Mouse (Mus musculus) brain, embryonic 14.5 days (tissue): ENCODE measurements at regions not wholly inside any gene's neighbourhood (a gene's known extent, or its start where the extent isn't known, plus 50 kb on each side); places are given as distances from the start of the nearest gene placed in this dataset.

Source experiments
- DNase-seq: peaks from one replicate; pipeline ENCODE4 v3.0.0-alpha.2; 2011; ENCODE audit warnings: low read depth
- CTCF ChIP-seq: fragments of 200-500 bp; IDR thresholded peaks from 2 replicates; pipeline ENCODE4 v1.5.1; 2012; ENCODE audit warnings: inconsistent platforms, mild to moderate bottlenecking, moderate library complexity, borderline replicate concordance; ENCODE audit not compliant: insufficient read depth, insufficient read length; ENCODE audit errors: extremely low read depth
- POLR2A ChIP-seq: fragments of 200-500 bp; IDR thresholded peaks from 2 replicates; pipeline ENCODE4 v1.6.1; 2012; ENCODE audit warnings: mild to moderate bottlenecking, inconsistent platforms, borderline replicate concordance; ENCODE audit not compliant: poor library complexity, insufficient read depth, insufficient read length, severe bottlenecking; ENCODE audit errors: extremely low read depth

DNA sequence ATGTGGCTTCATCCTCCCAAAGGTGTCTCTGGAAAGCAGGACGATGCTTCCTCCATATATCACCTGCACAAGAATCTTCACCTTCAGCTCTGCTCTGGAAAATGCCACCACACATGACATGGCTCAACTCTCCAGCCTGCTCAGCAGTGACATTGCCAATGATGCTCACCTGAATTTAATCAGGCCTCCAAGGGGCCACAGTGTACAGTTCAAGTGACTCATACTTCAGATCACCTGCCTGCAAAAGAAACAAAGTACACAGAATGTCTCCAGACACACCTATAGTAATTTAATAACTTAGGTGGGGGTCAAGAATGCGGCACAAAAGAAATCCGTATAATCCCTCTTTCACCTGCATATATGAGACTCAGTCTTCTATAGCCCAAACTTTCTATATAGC, 160.0 kb upstream of the Vstm2b start:
- no peak for TF ChIP-seq CTCF
- no peak for TF ChIP-seq POLR2A
- no peak for DNase-seq

DNA sequence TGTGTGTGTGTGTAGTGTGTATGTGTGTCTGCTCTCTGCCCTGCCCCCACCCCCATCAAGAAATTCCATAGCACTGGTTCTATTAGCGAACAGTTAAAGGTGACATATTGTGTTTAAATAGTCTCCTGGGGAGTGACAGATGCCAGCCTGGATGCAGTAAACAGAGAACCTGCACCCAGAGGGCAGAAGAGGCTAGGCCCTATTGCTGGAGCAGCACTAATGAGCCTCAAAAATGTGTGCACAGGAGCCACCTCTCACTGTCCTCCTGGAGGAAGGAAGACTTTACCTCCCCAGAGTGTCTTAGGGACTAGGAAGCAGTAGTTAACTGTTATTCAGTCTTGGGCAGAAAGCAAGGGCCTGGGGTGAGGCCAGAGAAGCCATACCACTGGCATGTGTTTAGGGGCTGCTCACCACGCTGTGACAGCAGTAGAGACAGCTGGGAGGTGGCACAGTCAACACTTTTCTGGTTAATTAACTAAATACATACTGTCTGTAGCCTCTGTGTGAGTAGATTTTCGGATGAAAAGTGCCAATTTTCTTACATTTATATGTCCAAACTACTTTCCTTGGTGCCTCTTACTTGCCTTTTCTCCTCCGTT, 155.5 kb upstream of the Vstm2b start:
- DNase-seq: peak; percentile 62
- no peak for TF ChIP-seq POLR2A
- no peak for TF ChIP-seq CTCF

DNA sequence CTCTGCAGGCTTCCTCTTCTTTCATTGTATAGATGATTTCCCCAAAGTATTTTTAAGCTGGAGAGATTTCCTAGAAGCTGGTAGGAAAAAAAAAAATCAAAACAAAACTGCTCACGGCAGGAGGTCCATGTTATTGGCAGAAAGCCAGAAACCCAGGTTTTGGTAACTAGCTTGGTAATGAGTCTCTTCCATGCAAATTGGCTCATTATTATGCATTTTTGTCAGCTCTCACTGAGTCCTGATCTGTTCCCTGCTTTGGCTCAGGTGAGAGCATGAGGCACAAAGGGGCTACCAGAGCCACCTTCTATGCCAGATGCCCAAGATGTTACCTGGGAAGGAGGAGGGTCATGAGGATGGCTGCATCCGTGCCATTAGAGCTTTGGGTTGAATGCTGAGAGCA, 146.3 kb upstream of the Vstm2b start:
- TF ChIP-seq POLR2A (no peak), CTCF (no peak)
- DNase-seq: peak; percentile 92

DNA sequence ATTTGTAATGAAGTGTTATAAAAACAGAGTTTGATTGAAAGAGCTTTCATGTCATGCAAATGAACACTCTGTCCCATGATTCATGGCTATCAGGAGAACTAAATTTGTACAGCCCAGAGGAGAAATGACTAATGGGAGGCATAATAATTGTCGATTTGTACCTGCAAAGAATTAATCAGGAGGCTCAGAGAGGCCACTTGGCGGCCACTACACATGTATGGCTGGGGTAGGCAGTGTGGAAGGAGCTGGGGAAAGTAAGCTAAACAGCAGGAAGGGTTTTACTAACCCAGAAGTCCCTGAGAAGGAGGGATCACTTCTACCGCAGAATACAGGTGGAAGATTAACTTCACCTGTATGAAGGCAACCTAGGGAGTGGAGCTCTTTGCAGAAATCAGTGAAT, 145.9 kb upstream of the Vstm2b start:
- TF ChIP-seq POLR2A: no peak
- no peak for TF ChIP-seq CTCF
- no peak for DNase-seq

DNA sequence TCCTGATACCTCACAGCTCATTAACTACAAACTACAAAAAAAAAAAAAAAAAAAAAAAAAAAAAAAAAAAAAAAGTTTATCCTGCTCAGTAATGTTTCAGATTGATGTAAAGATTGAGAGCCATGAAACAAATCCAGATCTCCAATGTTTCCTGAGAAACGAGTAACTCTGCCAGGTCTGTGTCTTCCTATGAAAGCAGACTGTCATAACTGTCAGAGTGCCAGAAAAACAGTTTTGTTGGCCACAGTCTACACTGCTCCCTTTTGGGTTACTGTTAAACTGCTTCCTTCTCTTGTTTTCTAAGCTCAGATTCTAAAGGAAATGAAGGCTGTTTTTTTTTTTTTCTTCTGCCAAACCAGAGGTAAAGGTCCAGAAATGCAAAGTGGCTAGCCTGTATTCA, 144.6 kb upstream of the Vstm2b start:
- peak; percentile 77 for DNase-seq
- TF ChIP-seq POLR2A (no peak), CTCF (no peak)

DNA sequence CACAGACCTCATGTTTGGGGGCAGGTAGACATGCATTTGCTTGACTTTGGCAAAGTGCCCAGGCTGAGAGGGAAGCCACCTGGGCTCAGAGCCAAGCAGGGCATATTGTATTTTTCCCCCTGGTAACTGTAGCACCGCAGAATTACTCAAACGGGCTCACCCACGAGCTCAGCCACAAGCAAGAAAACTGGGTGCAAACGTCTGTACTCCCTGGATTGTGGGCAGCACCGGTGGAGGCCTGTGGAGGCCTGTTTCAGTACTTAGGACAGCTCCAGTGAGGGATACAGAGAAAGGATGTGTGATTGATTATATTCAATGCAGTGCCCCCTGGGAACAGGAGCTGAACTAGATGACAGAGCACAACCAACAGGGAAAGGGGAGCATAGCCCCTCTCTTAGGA, 135.6 kb upstream of the Vstm2b start:
- TF ChIP-seq CTCF (no peak), POLR2A (no peak)
- peak; percentile 77 for DNase-seq

DNA sequence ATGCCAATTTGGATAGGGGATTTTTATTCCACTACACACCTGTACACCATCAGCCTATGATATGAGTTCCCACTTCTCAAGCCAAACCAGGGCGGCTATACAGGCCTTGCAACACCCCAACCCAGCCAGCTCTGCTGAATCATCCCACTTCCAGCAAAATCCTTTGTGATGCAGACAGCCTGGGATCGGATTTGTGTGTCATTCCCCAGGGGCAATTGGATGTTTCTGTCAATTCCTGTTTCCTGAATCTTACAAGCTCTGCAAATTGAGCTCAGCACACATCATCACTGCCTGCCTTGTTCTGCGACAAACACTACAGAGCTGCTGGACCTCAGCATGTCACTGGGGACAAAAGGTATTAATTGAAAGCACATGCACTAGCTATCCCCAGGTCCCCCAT, 132.0 kb upstream of the Vstm2b start:
- peak; percentile 31 for DNase-seq
- TF ChIP-seq POLR2A (no peak), CTCF (no peak)

DNA sequence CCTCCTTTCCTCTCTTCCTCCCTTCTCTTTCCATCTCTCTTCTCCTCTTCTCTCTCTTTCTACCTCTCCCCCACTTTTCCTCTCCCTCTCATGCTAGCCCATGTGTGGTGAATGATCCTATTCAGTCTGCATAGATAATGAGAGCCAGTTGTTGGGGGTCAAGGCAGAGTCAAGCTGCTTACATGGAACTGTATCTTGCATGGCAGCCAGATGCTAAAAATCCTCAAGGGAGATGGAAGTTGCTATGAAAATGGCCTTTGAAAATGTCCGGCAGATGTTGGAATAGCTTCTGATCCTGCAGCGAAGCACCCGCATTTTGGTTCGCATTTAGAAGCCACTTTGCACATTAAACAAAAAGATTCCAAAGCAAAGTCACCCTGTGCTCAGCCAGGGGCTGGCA, 121.9 kb upstream of the Vstm2b start:
- no peak for DNase-seq

DNA sequence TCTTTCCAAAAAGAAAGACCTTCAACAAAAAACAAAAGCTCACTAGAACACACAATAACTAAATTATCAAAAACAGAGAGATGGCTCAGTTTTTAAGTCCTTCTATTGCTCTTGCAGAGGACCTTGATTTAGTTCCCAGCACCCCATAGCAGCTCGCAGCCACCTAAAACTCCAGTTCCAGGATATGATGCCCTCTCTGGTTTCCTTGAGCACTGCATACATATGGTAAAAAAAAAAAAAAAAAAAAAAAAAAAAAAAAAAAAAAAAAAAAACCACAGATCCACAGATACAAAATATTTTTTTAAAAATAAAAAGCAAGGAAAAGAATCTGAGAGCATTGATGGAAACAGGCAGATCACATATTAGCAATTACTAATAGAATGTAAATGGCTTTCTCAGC, 113.2 kb upstream of the Vstm2b start:
- TF ChIP-seq CTCF: no peak
- TF ChIP-seq POLR2A: no peak

More for the DNA sequence above, 121.9 kb upstream of the Vstm2b start:
- TF ChIP-seq POLR2A (no peak), CTCF (no peak)

DNA sequence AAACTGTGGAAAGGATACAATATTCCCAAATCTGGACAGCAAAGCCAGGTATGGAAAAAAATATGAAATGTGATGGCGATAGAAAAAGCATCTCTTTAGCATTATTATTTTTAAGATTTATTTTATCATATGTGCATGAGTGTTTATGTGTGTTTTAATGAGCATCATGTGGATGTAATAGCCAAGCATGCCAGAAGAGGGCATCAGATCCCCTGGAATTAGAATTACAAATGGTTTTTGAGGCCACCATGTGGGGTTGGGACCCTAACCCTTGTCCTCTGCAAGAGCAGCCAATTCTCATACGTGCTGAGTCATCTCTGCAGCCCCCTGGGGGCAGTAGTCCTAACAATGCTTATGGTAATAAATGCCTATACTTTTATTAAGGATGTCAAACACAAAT, 111.4 kb upstream of the Vstm2b start:
- no peak for TF ChIP-seq POLR2A
- TF ChIP-seq CTCF: no peak
- no peak for DNase-seq

More for the DNA sequence above, 113.2 kb upstream of the Vstm2b start:
- DNase-seq: no peak

DNA sequence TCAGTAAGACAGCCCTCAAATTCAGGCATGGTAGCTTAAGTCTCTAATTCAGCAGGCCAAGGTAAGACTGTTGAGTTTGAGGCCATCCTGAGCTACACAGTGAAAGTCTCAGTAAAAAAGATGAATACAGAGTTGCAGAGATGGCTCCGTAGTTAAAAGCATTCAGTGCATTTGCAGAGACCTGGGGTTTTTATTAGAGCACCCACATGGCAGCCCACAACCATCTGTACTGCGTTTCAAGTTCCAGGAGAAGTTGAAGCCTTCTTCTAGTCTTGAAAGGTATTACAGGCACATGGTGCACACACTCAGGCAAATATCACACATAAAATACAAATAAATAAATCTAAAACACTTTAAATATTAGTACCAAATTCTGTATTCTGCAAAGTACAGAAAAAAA, 109.6 kb upstream of the Vstm2b start:
- TF ChIP-seq POLR2A: no peak
- no peak for DNase-seq

DNA sequence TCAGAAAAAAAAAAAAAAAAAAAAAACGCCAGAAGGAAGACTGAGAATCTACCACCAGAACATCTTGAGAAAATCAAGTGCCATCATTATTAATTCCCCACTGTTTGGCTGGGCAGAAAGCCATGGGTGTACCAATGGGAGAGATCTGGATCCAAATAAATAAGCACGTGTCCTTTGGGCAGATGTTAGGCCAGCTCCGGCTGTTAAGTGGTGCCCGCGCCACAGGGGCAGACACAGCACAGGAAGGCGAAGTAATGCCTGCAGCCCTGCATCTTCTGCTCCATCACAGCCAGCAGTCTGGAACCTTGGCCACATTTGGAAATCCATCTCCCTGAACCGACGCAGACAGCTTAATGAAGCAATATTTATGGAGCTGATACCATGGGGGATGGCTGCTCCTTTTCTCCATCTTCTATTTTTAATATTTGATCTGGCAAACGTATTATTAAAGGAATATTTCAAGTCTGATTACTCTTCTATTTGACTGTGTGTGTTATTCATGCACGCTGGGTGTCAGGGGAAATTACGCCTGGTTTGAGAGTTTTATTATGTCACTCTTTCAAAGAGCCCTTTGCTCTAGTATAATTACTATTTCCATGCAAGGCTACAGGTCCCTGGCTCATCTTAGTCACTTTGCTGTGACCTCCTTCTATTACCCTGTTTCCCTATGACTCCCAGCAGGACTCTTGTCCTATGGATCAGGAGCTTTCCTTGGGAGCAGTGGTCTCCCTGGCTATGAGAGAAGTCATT, 103.5 kb upstream of the Vstm2b start:
- peak; percentile 39 for DNase-seq
- TF ChIP-seq POLR2A (no peak), CTCF (no peak)
